Mouse (Mus musculus) heart, adult 2 months (tissue): ENCODE results near the gene Crybg2. TPM values are rescaled to one million over a fixed set of nuclear protein-coding genes. Genes with fewer than 3 reads are reported as not detected.

ENCODE experiments used
- DNase-seq, 2 experiments: peaks; one replicate each; pipeline ENCODE4 v3.0.0; 2021
- H3K27ac ChIP-seq: fragments of 200-600 bp; 2 replicates; pipeline ENCODE4 v1.8.1; 2022
- H3K27me3 ChIP-seq: fragments of 200-500 bp; 2 replicates; pipeline ENCODE4 v1.6.1; 2012; ENCODE audit warnings: mild to moderate bottlenecking, low read length, inconsistent platforms, mixed read lengths; ENCODE audit not compliant: control insufficient read depth, insufficient read depth
- H3K36me3 ChIP-seq: fragments of 200-500 bp; 2 replicates; pipeline ENCODE4 v1.6.1; 2012; ENCODE audit warnings: low read length, inconsistent platforms; ENCODE audit not compliant: control insufficient read depth, insufficient read depth
- H3K4me1 ChIP-seq: fragments of 200-500 bp; 2 replicates; pipeline ENCODE4 v1.6.1; 2011; ENCODE audit warnings: low read length; ENCODE audit not compliant: control insufficient read depth, insufficient read depth
- H3K4me3 ChIP-seq: fragments of 200-600 bp; 2 replicates; pipeline ENCODE4 v1.8.1; 2022
- H3K79me2 ChIP-seq: fragments of 200-500 bp; replicated peaks from 2 replicates; pipeline ENCODE4 v1.6.1; 2012; ENCODE audit warnings: mild to moderate bottlenecking, inconsistent platforms, low read length, moderate library complexity, mixed read lengths; ENCODE audit not compliant: control insufficient read depth, insufficient read depth
- H3K9ac ChIP-seq: fragments of 200-500 bp; 2 replicates; pipeline ENCODE4 v1.6.1; 2012; ENCODE audit warnings: low read depth, mild to moderate bottlenecking, control low read depth, inconsistent platforms, low read length, mixed read lengths
- CTCF ChIP-seq: fragments of 200-600 bp; IDR thresholded peaks from 2 replicates; pipeline ENCODE4 v1.8.1; 2022; ENCODE audit warnings: antibody characterized with exemption, mild to moderate bottlenecking, moderate library complexity
- EP300 ChIP-seq: fragments of 200-500 bp; IDR thresholded peaks from 2 replicates; pipeline ENCODE4 v1.6.1; 2011; ENCODE audit warnings: low read depth, low read length, control low read depth; ENCODE audit not compliant: insufficient read depth
- POLR2A ChIP-seq: fragments of 200-500 bp; IDR thresholded peaks from 2 replicates; pipeline ENCODE4 v1.6.1; 2011; ENCODE audit warnings: mild to moderate bottlenecking, low read depth, low read length, control low read depth; ENCODE audit not compliant: insufficient read depth
- WGBS: fragments of 180-500 bp; shearing (Covaris S2); methylation state at CpG from one replicate; pipeline ENCODE4 v1.1.7; 2018; 5-methylcytosine and 5-hydroxymethylcytosine counted together
- intact Hi-C: fragments of 180-260 bp; cut with DNase I; formaldehyde crosslinking; loops from one replicate; pipeline ENCODE4 v1.15.1; 2025
- polyA plus RNA-seq: library from polyadenylated mRNA; depleted of rRNA; stranded (reverse); fragments of >200 nt; gene quantifications from 2 replicates; pipeline ENCODE4 v1.2.3, GENCODE M21; 2012
- total RNA-seq, 2 experiments: library from RNA; stranded (reverse); gene quantifications; 2 replicates each; pipeline ENCODE4 v1.2.3; 2021

Crybg2 gene
- total and polyA plus RNA-seq, 3 experiments = 0.49 TPM; not detected in 2

- intact Hi-C loops = no loop called here
- no peak overlapping the region for H3K4me3 ChIP-seq
- H3K27me3 ChIP-seq = no peaks in the 10 kb centered on the region
- H3K4me1 ChIP-seq = no peaks in the 10 kb centered on the region; the same call in 1 of the 2 replicates
- no peaks in the 10 kb centered on the region for H3K36me3 ChIP-seq
- TF ChIP-seq EP300 = no peak
- no peaks in the 10 kb centered on the region for H3K79me2 ChIP-seq
- H3K27ac ChIP-seq = no peak overlapping the region
- no peak overlapping the region for H3K9ac ChIP-seq
- 84% methylated on average over 7 of the region's 7 CpGs for WGBS
- no peak for DNase-seq
Measured at GRCm38 (mm10) chr4:134127121-134127455, 66.5 kb downstream of the Crybg2 start.

DNA sequence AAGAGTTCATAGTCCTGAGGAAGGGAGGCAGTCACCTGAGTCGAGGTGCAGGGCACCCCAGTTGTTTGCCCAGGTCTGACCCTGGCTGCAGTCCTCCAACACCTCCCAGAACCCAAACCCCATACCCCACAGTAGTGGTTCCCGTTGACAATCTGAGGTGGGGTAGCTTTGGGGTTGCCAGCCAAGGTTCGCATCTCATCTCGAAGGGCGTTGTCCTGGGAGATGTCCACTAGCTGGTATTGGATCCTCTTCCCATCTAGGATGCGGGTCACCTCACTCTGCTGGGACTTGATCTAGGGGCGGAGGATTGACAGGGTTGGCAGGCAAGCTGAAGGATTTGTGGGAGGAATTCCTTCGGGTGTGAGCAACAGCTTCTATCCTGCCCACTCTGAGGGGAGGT is 67.2 kb downstream of the Crybg2 start:
- H3K79me2 ChIP-seq = no peaks in the 10 kb centered on the region
- peak overlapping the region; percentile 93 for H3K27ac ChIP-seq
- no peak for DNase-seq
- H3K4me1 ChIP-seq = no peaks in the 10 kb centered on the region; the same call in 1 of the 2 replicates
- no peaks in the 10 kb centered on the region for H3K36me3 ChIP-seq
- intact Hi-C loops = loop anchor here (2.0 kb wide), 1 partner anchor 33 kb away; no protein-coding TSS in a partner anchor
- no peak for TF ChIP-seq CTCF
- no peak for TF ChIP-seq EP300
- H3K27me3 ChIP-seq = no peaks in the 10 kb centered on the region
- 45% methylated on average over 8 of the region's 8 CpGs for WGBS
- peak overlapping the region; percentile 80 for H3K9ac ChIP-seq
- H3K4me3 ChIP-seq = peak overlapping the region; percentile 93

DNA sequence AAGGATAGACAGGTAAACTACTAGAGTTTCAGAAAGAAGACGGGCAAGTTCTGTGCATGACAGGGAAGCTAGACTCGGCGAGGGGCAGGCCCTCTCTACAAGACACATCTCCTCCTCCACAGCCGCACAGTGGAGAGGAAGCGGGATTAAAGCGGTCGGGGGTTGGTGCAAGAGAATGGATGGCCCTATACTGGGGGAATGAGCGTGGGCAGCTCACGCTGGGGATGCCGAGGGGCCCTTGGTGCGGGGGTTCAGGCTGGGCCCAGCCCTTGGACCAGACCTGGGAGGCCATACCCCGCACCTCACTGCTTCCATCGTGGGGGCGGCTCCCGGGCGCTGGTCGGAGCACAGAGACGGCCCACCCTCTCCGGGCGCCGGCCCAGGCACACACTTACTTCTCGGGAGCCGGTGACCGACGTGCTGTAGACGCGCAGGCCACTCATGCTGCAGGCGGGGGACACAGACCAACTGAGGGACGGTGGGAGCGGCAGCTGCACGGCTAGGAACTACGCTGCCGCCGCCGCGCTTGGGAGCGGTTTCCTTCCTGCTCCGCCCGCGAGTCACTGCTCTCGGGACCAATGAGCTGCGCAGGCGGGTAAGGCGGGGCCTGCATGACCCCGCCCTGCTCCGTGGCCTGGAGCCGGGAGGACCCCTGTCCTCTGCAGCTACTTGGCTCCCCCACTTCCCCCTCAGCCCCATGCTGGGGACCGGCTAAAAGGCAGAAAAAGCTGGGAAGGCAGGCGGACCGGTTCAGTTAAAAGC is 67.8 kb downstream of the Crybg2 start, which contains the start of gene Sh3bgrl3:
Sh3bgrl3 (minus strand) TSS at position 569 of the 762 bp plus-strand sequence.
- peak; percentile 92 to 94 for DNase-seq
- Histone ChIP-seq H3K36me3 (no peaks in the 10 kb centered on the region), H3K4me3 (peak within 1 kb of the TSS; percentile 93), H3K9ac (peak within 1 kb of the TSS; percentile 80), H3K27me3 (no peaks in the 10 kb centered on the region), H3K4me1 (no peaks in the 10 kb centered on the region; the same call in 1 of the 2 replicates), H3K27ac (peak within 1 kb of the TSS; percentile 93), H3K79me2 (no peaks in the 10 kb centered on the region)
- no peak for TF ChIP-seq CTCF
- peak; percentile 86 for TF ChIP-seq POLR2A
- peak; percentile 33; the same call in 1 of the 2 replicates for TF ChIP-seq EP300
- intact Hi-C loops = loop anchor here (2.0 kb wide), 1 partner anchor 32 kb away; no protein-coding TSS in a partner anchor
- WGBS = 1% methylated on average over 50 of the region's 50 CpGs

GRCm38 (mm10) chr4:134128983-134129362 is 68.4 kb downstream of the Crybg2 start:
- Histone ChIP-seq H3K27me3 (no peaks in the 10 kb centered on the region), H3K36me3 (no peaks in the 10 kb centered on the region), H3K4me1 (no peaks in the 10 kb centered on the region; the same call in 1 of the 2 replicates), H3K79me2 (no peaks in the 10 kb centered on the region), H3K4me3 (peak overlapping the region; percentile 93), H3K9ac (peak overlapping the region; percentile 66), H3K27ac (peak overlapping the region; percentile 93)
- 4% methylated on average over 14 of the region's 14 CpGs for WGBS
- intact Hi-C loops = loop anchor here (2.0 kb wide), 1 partner anchor 32 kb away; no protein-coding TSS in a partner anchor
- DNase-seq = no peak
- no peak for TF ChIP-seq CTCF
- TF ChIP-seq EP300 = no peak
- TF ChIP-seq POLR2A = no peak

DNA sequence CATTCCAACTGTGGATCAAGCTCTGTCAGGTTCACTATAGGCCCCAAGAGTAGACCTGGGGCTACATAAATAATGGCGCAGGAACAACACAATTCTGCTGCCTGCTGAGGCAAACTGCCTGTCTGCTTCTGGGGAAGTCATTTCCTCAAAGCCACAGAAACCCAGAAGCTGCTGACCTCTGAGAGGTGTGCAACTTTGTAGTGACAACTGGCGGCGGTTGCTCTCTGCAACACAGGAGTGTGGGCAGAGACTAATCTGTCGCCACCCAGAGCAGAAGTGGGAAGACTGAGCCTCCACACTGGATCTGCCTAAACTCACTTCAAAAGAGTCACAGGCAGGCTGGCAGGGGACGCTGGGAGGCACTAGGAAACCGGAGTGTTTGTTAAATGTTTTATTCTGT is 68.9 kb downstream of the Crybg2 start:
- intact Hi-C loops = loop anchor here (2.0 kb wide), 1 partner anchor 31 kb away; no protein-coding TSS in a partner anchor
- peak in 1 of 2 experiments; percentile 32 for DNase-seq
- H3K9ac ChIP-seq = no peak overlapping the region

GRCm38 (mm10) chr4:134132117-134132516 is 71.5 kb downstream of the Crybg2 start:
- Histone ChIP-seq H3K4me1 (no peaks in the 10 kb centered on the region; the same call in 1 of the 2 replicates), H3K36me3 (peaks cover 2% of the 10 kb centered on the region; the same call in 1 of the 2 replicates), H3K9ac (no peak overlapping the region), H3K27me3 (no peaks in the 10 kb centered on the region), H3K79me2 (no peaks in the 10 kb centered on the region), H3K27ac (no peak overlapping the region), H3K4me3 (no peak overlapping the region)
- no peak for DNase-seq
- intact Hi-C loops = no loop called here
- TF ChIP-seq POLR2A = no peak
- no peak for TF ChIP-seq CTCF
- no peak for TF ChIP-seq EP300
- WGBS = 71% methylated on average over 3 of the region's 3 CpGs

More for the DNA sequence above, 68.9 kb downstream of the Crybg2 start:
- no peaks in the 10 kb centered on the region for H3K36me3 ChIP-seq
- TF ChIP-seq CTCF (no peak), POLR2A (no peak), EP300 (no peak)
- H3K27ac ChIP-seq = peak overlapping the region; percentile 93
- no peaks in the 10 kb centered on the region for H3K79me2 ChIP-seq
- no peaks in the 10 kb centered on the region; the same call in 1 of the 2 replicates for H3K4me1 ChIP-seq
- 42% methylated on average over 6 of the region's 6 CpGs for WGBS
- peak overlapping the region; percentile 93 for H3K4me3 ChIP-seq
- no peaks in the 10 kb centered on the region for H3K27me3 ChIP-seq
